Mouse (Mus musculus): ENCODE data around the gene Cdh1. TPM values are rescaled to one million over a fixed set of nuclear protein-coding genes. Genes with fewer than 3 reads are reported as not detected.
"Not testable (repeated sequence)": the region's sequence is repeated elsewhere in the genome, so short reads cannot be mapped to it uniquely, and the experiment has no call there.

The Cdh1 gene
- polyA plus RNA-seq, 1 experiment from 2014 or later = 11.9 TPM

- Histone ChIP-seq H3K4me1 (ENCODE audit: control insufficient read depth, insufficient read depth, low read length) (no peaks in the 10 kb centered on the region), H3K9me3 (replicated peaks; ENCODE audit: control insufficient read depth, low read length) (no peaks in the 10 kb centered on the region), H3K36me3 (ENCODE audit: control insufficient read depth, insufficient read depth) (no peaks in the 10 kb centered on the region), H3K9ac (ENCODE audit: low read length) (no peak overlapping the region), H3K27ac (ENCODE audit: low read length) (no peak overlapping the region), H3K4me2 (ENCODE audit: low read depth, low read length) (no peak overlapping the region), H3K4me3 (ENCODE audit: low read length) (no peak overlapping the region), H3K27me3 (ENCODE audit: control insufficient read depth, insufficient read depth, low read length) (no peaks in the 10 kb centered on the region)
- WGBS = 81% methylated on average over 3 of the region's 3 CpGs
- ATAC-seq (replicated peaks; ENCODE audit: extremely low read depth, insufficient read depth, low FRiP score) = no peak
These were observed 17.5 kb upstream of the Cdh1 start for GRCm38 (mm10) chr8:106585671-106586037.

- Histone ChIP-seq H3K27ac (ENCODE audit: low read length) (no peak overlapping the region), H3K4me3 (ENCODE audit: low read length) (no peak overlapping the region), H3K27me3 (ENCODE audit: control insufficient read depth, insufficient read depth, low read length) (no peaks in the 10 kb centered on the region), H3K36me3 (ENCODE audit: control insufficient read depth, insufficient read depth) (no peaks in the 10 kb centered on the region), H3K4me2 (ENCODE audit: low read depth, low read length) (no peak overlapping the region), H3K9me3 (replicated peaks; ENCODE audit: control insufficient read depth, low read length) (no peaks in the 10 kb centered on the region), H3K4me1 (ENCODE audit: control insufficient read depth, insufficient read depth, low read length) (no peaks in the 10 kb centered on the region), H3K9ac (ENCODE audit: low read length) (no peak overlapping the region)
- ATAC-seq (replicated peaks; ENCODE audit: extremely low read depth, insufficient read depth, low FRiP score) = no peak
- WGBS = 72% methylated on average over 8 of the region's 8 CpGs
These were observed 16.3 kb upstream of the Cdh1 start for GRCm38 (mm10) chr8:106586896-106587295.

- H3K27ac ChIP-seq (ENCODE audit: low read length) = no peak overlapping the region
- H3K4me3 ChIP-seq (ENCODE audit: low read length) = no peak overlapping the region
- ATAC-seq (replicated peaks; ENCODE audit: extremely low read depth, insufficient read depth, low FRiP score) = no peak
- H3K36me3 ChIP-seq (ENCODE audit: control insufficient read depth, insufficient read depth) = no peaks in the 10 kb centered on the region
- no peaks in the 10 kb centered on the region for H3K9me3 ChIP-seq (replicated peaks; ENCODE audit: control insufficient read depth, low read length)
- 31% methylated on average over 3 of the region's 3 CpGs for WGBS
- no peak overlapping the region for H3K9ac ChIP-seq (ENCODE audit: low read length)
- H3K27me3 ChIP-seq (ENCODE audit: control insufficient read depth, insufficient read depth, low read length) = no peaks in the 10 kb centered on the region
- no peaks in the 10 kb centered on the region for H3K4me1 ChIP-seq (ENCODE audit: control insufficient read depth, insufficient read depth, low read length)
- H3K4me2 ChIP-seq (ENCODE audit: low read depth, low read length) = no peak overlapping the region
These were observed 14.4 kb upstream of the Cdh1 start for GRCm38 (mm10) chr8:106588443-106589431.

- H3K36me3 ChIP-seq (ENCODE audit: control insufficient read depth, insufficient read depth) = no peaks in the 10 kb centered on the region
- H3K4me2 ChIP-seq (ENCODE audit: low read depth, low read length) = no peak overlapping the region
- H3K27ac ChIP-seq (ENCODE audit: low read length) = no peak overlapping the region
- no peak overlapping the region for H3K9ac ChIP-seq (ENCODE audit: low read length)
- ATAC-seq (replicated peaks; ENCODE audit: extremely low read depth, insufficient read depth, low FRiP score) = no peak
- no peaks in the 10 kb centered on the region for H3K4me1 ChIP-seq (ENCODE audit: control insufficient read depth, insufficient read depth, low read length)
- WGBS = 56% methylated on average over 3 of the region's 3 CpGs
- no peaks in the 10 kb centered on the region for H3K27me3 ChIP-seq (ENCODE audit: control insufficient read depth, insufficient read depth, low read length)
- no peaks in the 10 kb centered on the region for H3K9me3 ChIP-seq (replicated peaks; ENCODE audit: control insufficient read depth, low read length)
- H3K4me3 ChIP-seq (ENCODE audit: low read length) = no peak overlapping the region
These were observed 10.7 kb upstream of the Cdh1 start for GRCm38 (mm10) chr8:106592458-106592857.

- not testable (repeated sequence) for ATAC-seq (replicated peaks; ENCODE audit: extremely low read depth, insufficient read depth, low FRiP score); H3K9ac ChIP-seq (ENCODE audit: low read length); H3K4me2 ChIP-seq (ENCODE audit: low read depth, low read length); H3K4me1 ChIP-seq (ENCODE audit: control insufficient read depth, insufficient read depth, low read length); H3K27ac ChIP-seq (ENCODE audit: low read length); H3K27me3 ChIP-seq (ENCODE audit: control insufficient read depth, insufficient read depth, low read length); H3K9me3 ChIP-seq (replicated peaks; ENCODE audit: control insufficient read depth, low read length); H3K4me3 ChIP-seq (ENCODE audit: low read length); H3K36me3 ChIP-seq (ENCODE audit: control insufficient read depth, insufficient read depth)
- 94% methylated on average over 3 of the region's 3 CpGs for WGBS
These were observed 7.5 kb upstream of the Cdh1 start for GRCm38 (mm10) chr8:106595623-106596022.

- Histone ChIP-seq H3K4me3 (ENCODE audit: low read length) (no peak overlapping the region), H3K4me2 (ENCODE audit: low read depth, low read length) (no peak overlapping the region), H3K9ac (ENCODE audit: low read length) (no peak overlapping the region), H3K27ac (ENCODE audit: low read length) (no peak overlapping the region), H3K4me1 (ENCODE audit: control insufficient read depth, insufficient read depth, low read length) (no peaks in the 10 kb centered on the region), H3K9me3 (replicated peaks; ENCODE audit: control insufficient read depth, low read length) (no peaks in the 10 kb centered on the region), H3K36me3 (ENCODE audit: control insufficient read depth, insufficient read depth) (no peaks in the 10 kb centered on the region), H3K27me3 (ENCODE audit: control insufficient read depth, insufficient read depth, low read length) (peaks cover 3% of the 10 kb centered on the region)
- no peak for ATAC-seq (replicated peaks; ENCODE audit: extremely low read depth, insufficient read depth, low FRiP score)
- WGBS = 92% methylated on average over 5 of the region's 5 CpGs
These were observed 6.1 kb upstream of the Cdh1 start for GRCm38 (mm10) chr8:106597067-106597466.

- Histone ChIP-seq H3K4me2 (ENCODE audit: low read depth, low read length) (no peak overlapping the region), H3K27ac (ENCODE audit: low read length) (no peak overlapping the region), H3K4me1 (ENCODE audit: control insufficient read depth, insufficient read depth, low read length) (peaks cover 6% of the 10 kb centered on the region), H3K9me3 (replicated peaks; ENCODE audit: control insufficient read depth, low read length) (no peaks in the 10 kb centered on the region), H3K9ac (ENCODE audit: low read length) (no peak overlapping the region), H3K36me3 (ENCODE audit: control insufficient read depth, insufficient read depth) (no peaks in the 10 kb centered on the region), H3K27me3 (ENCODE audit: control insufficient read depth, insufficient read depth, low read length) (peaks cover 26% of the 10 kb centered on the region), H3K4me3 (ENCODE audit: low read length) (no peak overlapping the region)
- no peak for ATAC-seq (replicated peaks; ENCODE audit: extremely low read depth, insufficient read depth, low FRiP score)
- 42% methylated on average over 7 of the region's 7 CpGs for WGBS
These were observed 3.7 kb upstream of the Cdh1 start for GRCm38 (mm10) chr8:106599265-106599979.

GRCm38 (mm10) chr8:106603933-106604332 lies 782 bp downstream of the Cdh1 start:
- ATAC-seq (replicated peaks; ENCODE audit: extremely low read depth, insufficient read depth, low FRiP score) = no peak
- H3K27me3 ChIP-seq (ENCODE audit: control insufficient read depth, insufficient read depth, low read length) = peaks cover 42% of the 10 kb centered on the region
- H3K9me3 ChIP-seq (replicated peaks; ENCODE audit: control insufficient read depth, low read length) = no peaks in the 10 kb centered on the region
- H3K4me3 ChIP-seq (ENCODE audit: low read length) = peak overlapping the region; percentile 67
- H3K4me1 ChIP-seq (ENCODE audit: control insufficient read depth, insufficient read depth, low read length) = peaks cover 6% of the 10 kb centered on the region
- peak overlapping the region; percentile 61; the same call in 1 of the 2 replicates for H3K9ac ChIP-seq (ENCODE audit: low read length)
- H3K36me3 ChIP-seq (ENCODE audit: control insufficient read depth, insufficient read depth) = no peaks in the 10 kb centered on the region
- WGBS = 2% methylated on average over 19 of the region's 19 CpGs
- peak overlapping the region; percentile 92 for H3K4me2 ChIP-seq (ENCODE audit: low read depth, low read length)
- no peak overlapping the region for H3K27ac ChIP-seq (ENCODE audit: low read length)

- Histone ChIP-seq H3K9me3 (replicated peaks; ENCODE audit: control insufficient read depth, low read length) (no peaks in the 10 kb centered on the region), H3K4me2 (ENCODE audit: low read depth, low read length) (no peak overlapping the region), H3K9ac (ENCODE audit: low read length) (no peak overlapping the region), H3K36me3 (ENCODE audit: control insufficient read depth, insufficient read depth) (no peaks in the 10 kb centered on the region), H3K4me3 (ENCODE audit: low read length) (no peak overlapping the region), H3K4me1 (ENCODE audit: control insufficient read depth, insufficient read depth, low read length) (peaks cover 6% of the 10 kb centered on the region), H3K27ac (ENCODE audit: low read length) (no peak overlapping the region), H3K27me3 (ENCODE audit: control insufficient read depth, insufficient read depth, low read length) (peaks cover 47% of the 10 kb centered on the region)
- WGBS = 50% methylated on average over 7 of the region's 7 CpGs
- no peak for ATAC-seq (replicated peaks; ENCODE audit: extremely low read depth, insufficient read depth, low FRiP score)
These were observed 2.5 kb downstream of the Cdh1 start for GRCm38 (mm10) chr8:106605657-106606056.
